Mouse (Mus musculus) left cerebral cortex, postnatal 36 days (tissue): ENCODE measurements around the gene Ncln. TPM values are rescaled to one million over a fixed set of nuclear protein-coding genes. Genes with fewer than 3 reads are reported as not detected.

Source experiments
- DNase-seq, 2 experiments: peaks; one replicate each; pipeline ENCODE4 v3.0.0; 2021 to 2022; ENCODE audit warnings: low spot score in 2 of 2, mixed read lengths in 1 of 2
- intact Hi-C: fragments of 180-260 bp; cut with DNase I; formaldehyde crosslinking; loops from one replicate; pipeline ENCODE4 v1.15.1; 2025
- total RNA-seq, 2 experiments: library from RNA; stranded (reverse); gene quantifications; 2 replicates each; pipeline ENCODE4 v1.2.3; 2021

Gene Ncln
- total RNA-seq, 2 experiments from 2014 or later = 74.9 to 88.8 TPM

- DNase-seq = peak; percentile 83 to 87
- intact Hi-C loops = no loop called here
These were observed 26.9 kb downstream of the Ncln start for GRCm38 (mm10) chr10:81469253-81469652.

GRCm38 (mm10) chr10:81467670-81468235, 28.4 kb downstream of the Ncln start:
- intact Hi-C loops = no loop called here
- DNase-seq = peak in 1 of 2 experiments; percentile 47

- intact Hi-C loops = no loop called here
- peak in 1 of 2 experiments; percentile 5 for DNase-seq
These were observed 29.3 kb downstream of the Ncln start for GRCm38 (mm10) chr10:81466881-81467280.

DNA sequence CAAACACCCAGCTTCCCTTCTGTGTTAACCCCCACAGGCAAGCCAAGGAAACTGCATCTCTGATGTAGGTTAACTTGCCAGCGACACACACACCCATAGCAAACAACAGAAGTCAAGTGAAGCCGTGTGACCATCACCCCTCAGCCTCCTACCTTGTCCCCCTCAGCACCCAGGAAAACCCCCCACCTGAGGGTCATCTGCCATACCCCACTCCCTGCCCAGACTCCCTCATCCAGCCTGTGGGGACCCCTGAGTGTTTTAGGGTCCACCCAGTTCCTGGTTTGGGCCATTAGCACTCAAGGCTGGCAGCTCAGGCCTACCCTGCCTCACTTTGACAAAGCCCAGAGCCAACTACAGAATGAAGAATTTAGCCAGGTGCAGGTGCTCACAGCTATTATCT, 30.1 kb downstream of the Ncln start:
- peak in 1 of 2 experiments; percentile 4 for DNase-seq
- intact Hi-C loops = no loop called here

GRCm38 (mm10) chr10:81465265-81465645, 30.9 kb downstream of the Ncln start:
- DNase-seq = no peak
- intact Hi-C loops = no loop called here

DNA sequence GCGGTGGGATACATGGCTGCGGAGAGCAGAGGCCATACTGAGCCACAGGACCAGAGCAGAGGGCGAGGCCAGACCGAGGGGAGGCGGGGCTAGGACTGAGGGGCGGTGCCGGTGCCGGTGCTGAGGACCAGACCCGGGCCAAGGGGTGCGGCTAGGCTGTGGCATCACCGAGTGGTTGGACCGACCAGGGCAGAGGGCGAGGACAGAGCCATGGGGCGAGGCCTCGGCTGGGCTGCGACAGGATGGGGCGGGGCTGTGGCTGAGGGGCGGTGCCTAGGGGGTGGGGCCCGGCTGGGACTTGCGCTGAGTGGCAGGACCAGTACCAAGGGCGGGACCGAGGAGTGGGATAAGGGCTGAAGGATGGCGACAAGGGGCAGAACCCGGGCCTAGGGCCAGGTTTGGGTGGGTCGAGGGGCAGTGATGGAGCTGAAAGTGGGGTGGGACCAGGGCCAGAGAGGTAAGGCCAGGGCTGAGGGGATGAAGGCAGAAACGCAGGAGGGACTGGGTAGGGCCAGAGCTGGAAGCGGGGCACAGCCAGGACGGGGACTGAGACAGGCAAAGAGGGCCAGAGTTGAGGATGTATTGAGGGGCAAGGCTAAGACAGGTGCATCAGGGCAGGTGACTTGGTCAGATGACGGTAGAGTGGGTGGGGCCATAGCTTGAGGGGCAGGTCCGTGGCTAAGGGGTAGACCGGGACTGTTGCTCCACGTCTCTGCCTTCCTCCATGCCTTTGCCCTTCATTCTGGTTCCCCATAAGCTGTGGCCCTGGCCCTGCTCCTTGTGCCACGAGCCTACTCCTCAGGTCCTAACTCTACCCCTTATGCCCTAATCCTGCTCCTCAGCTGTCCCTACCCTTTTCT, 31.6 kb downstream of the Ncln start:
- peak; percentile 22 to 23 for DNase-seq
- intact Hi-C loops = no loop called here

- intact Hi-C loops = no loop called here
- peak; percentile 3 to 7 for DNase-seq
These were observed 32.7 kb downstream of the Ncln start for GRCm38 (mm10) chr10:81463531-81463930.

- DNase-seq = peak; percentile 5 to 11
- intact Hi-C loops = no loop called here
These were observed 33.3 kb downstream of the Ncln start for GRCm38 (mm10) chr10:81462917-81463316.

DNA sequence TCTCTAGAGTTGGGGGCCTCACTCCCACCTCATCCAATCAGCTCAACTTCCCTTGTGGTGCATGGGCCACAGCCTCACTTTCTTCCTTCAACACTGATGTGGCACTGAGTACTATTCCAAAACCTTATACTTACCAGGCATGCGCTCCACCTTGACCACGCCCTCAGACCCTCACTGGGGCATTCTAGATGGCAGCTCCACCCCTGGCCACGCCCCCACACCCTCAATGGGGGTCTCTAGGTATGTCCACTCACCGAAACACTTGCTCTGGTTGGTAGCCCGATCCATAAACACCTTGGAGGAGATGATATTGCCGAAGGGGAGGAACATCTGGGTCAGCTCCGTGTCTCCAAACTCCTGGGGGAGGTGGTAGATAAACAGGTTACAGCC, 33.8 kb downstream of the Ncln start:
- intact Hi-C loops = no loop called here
- no peak for DNase-seq

DNA sequence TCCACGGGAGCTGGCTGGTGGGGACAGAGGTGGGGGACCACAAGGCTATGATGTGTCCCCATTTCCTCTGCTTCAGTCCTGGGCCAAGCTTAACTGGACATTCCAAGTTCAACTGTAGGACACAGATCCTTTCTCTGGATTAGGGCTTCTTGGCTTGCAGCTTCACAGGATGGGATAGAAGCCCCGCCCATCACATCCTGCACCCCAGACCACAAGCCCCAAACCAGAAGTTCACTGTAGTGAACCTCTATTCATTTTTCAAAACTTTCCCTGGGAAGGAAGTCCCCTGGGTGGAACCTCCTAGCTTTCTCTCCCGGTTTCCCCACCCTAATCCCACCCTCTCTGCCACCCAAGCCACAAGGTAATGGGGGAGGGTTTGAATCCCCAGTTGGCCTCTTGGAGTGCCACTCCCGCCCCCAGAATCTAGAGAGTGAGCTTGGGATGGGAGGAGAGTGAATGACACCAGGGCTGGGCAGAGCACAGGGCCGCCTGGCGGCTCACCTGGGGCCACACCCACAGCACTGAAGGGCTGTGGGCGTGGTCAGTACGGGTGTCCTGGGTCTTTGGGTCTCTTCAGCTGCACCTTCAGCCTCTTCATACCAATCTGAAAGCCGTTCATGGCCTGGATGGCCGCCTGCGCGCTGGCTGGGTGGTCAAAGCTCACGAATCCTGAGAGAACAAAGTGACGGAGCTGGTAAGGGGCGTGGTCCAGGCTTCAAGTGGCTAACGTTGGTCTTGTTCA, 34.3 kb downstream of the Ncln start:
- intact Hi-C loops = no loop called here
- DNase-seq = peak; percentile 4 to 5

DNA sequence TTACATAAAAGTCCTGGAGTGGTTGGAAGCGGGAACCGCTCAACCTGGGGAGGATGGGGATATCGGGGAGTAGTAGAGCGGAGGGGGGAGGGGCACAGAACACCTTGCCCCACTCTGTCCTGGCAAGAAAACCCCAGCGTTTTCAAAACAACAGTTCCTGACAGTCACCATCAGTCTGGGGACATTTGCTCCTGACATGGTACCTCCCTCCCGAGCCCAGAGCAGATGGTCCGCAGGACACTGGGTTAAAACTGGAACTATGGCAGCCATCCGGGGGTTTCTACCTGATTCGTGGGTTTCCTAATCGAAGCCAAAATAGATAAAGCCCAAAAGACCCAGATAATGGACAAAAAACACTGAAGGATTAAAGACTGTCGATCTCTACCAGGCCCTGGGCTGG, 35.2 kb downstream of the Ncln start:
- intact Hi-C loops = no loop called here
- DNase-seq = peak in 1 of 2 experiments; percentile 4

DNA sequence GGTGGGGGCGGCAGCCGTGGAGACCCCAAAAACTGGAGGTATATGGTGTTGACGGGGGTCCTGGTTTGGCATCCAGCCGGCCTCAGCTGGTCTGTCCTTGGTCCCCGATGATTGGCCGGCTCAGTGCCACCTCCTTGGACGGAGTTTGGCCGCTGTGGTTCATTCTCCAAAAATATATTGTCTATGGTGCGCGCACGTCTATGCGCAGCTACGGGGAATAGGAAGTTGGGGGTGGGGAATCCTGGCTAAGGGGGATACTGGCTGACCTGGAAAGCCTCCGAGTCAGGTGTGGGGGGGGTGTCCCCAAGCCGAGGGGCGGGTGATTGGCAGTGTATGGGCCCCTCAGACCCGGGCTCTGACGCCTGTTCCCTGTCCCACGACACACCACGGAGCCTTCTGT, 35.7 kb downstream of the Ncln start:
- peak; percentile 5 to 15 for DNase-seq
- intact Hi-C loops = no loop called here

GRCm38 (mm10) chr10:81459399-81459798, 36.8 kb downstream of the Ncln start:
- intact Hi-C loops = loop anchor here (10.0 kb wide), 1 partner anchor 265 kb away; no protein-coding TSS in a partner anchor
- DNase-seq = peak; percentile 2 to 3

DNA sequence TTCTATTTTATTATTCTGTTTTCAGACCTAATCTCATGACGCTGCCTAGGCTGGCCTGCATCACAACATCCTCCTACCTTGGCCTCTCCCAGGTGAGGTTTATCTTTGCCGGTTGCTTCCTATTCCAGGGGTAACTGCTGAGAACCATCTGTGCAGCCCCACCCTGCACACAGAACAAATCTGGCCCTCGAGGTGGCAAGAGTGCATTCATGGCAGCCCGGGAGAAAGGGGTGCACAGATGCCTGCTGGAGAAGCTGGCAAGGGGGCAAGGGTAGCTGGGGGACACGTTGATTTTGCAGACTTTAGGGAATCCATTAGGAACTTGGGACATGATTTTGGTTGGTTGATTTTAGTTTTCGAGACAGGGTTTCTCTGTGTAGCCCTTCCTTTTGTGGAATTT, 37.9 kb downstream of the Ncln start:
- DNase-seq = peak; percentile 2 to 5

GRCm38 (mm10) chr10:81457624-81458023, 38.6 kb downstream of the Ncln start:
- intact Hi-C loops = loop anchor here (10.0 kb wide), 1 partner anchor 263 kb away; no protein-coding TSS in a partner anchor
- peak in 1 of 2 experiments; percentile 7 for DNase-seq

More for the DNA sequence above, 37.9 kb downstream of the Ncln start:
- intact Hi-C loops = loop anchor here (10.0 kb wide), 1 partner anchor 263 kb away; no protein-coding TSS in a partner anchor

DNA sequence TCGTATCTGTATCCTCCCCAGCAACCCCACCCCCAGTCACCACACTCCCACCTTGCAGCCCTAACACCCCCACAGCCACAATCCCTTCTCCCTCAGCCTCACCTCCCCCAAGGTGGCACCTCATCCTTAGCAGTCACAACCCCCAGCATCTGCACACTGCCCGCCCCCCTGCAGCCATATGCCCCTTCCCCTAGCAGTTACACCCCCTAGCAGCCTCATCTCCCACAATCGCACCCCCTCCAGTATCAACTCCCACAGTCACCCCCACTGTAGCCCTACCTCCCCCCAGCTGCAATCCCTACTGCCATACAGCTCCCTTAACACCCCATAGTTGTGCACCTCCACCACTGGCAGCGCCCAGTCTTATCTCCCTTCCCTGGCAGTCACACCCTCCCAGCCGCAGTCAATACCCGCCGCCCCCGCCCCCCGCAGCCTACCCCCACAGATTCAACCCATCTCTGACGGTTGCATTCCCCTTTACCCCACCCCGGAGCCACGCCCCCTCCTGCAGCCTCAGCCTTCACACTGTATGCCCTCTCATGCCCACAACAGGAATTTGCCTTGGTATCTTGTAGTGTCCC, 39.1 kb downstream of the Ncln start:
- DNase-seq = no peak
- intact Hi-C loops = loop anchor here (10.0 kb wide), 1 partner anchor 262 kb away; no protein-coding TSS in a partner anchor

GRCm38 (mm10) chr10:81455181-81455895, 40.9 kb downstream of the Ncln start, which contains the start of gene Nfic:
TSS of gene Nfic (minus strand) at chr10:81455635.
- intact Hi-C loops = loop anchor here (10.0 kb wide), 1 partner anchor 261 kb away; no protein-coding TSS in a partner anchor
- DNase-seq = peak in 1 of 2 experiments; percentile 3

DNA sequence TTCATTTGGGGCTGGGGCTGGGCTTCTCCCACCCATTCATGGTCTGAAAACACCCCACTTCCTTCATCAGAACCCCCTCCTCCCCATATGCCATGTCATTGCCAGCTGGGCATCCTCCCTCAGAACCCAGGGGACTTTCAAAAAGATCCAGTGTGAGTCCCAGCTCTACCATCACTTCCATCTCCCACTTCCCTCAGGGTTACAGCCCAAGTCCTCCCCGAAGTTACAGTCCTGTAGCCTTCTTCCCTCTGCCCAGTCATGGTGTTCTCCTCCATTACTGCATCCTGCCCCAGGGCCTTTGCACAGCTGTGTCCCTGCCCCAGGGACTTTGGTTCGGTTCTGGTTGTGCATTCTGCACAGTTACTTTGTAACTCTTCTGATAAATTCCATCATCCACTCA, 42.1 kb downstream of the Ncln start:
- intact Hi-C loops = loop anchor here (10.0 kb wide), 1 partner anchor 259 kb away; no protein-coding TSS in a partner anchor
- no peak for DNase-seq

GRCm38 (mm10) chr10:81452947-81453288, 43.3 kb downstream of the Ncln start:
- no peak for DNase-seq
- intact Hi-C loops = loop anchor here (10.0 kb wide), 1 partner anchor 258 kb away; no protein-coding TSS in a partner anchor
